Mouse (Mus musculus): ENCODE results near the gene Lbhd1.

GRCm38 (mm10) chr19:8883616-8884015 lies at the start of gene Lbhd1, which contains the start of gene Gm49403:
- TF ChIP-seq POLR2A (IDR thresholded peaks at IDR 0.05; ENCODE audit: low read depth, low read length): no peak
- TF ChIP-seq CTCF (IDR thresholded peaks at IDR 0.05; ENCODE audit: borderline replicate concordance, insufficient read depth, low read length): no peak

All from embryonic fibroblast, embryonic 13.5 days (primary cell).